Mouse (Mus musculus) liver, embryonic 14.5 days (tissue): ENCODE data around the gene D430041D05Rik. TPM values are rescaled to one million over a fixed set of nuclear protein-coding genes. Genes with fewer than 3 reads are reported as not detected.

Experiments used
- ATAC-seq: fragments of 200-750 bp; cut with Nextera tagmentation; 2 replicates; pipeline ENCODE4 v1.8.0; 2017; ENCODE audit warnings: moderate number of reproducible peaks, mild to moderate bottlenecking, moderate library complexity; ENCODE audit not compliant: insufficient read depth
- DNase-seq, 3 experiments: peaks; one replicate each; pipeline ENCODE4 v3.0.0-alpha.2; 2012 to 2013; ENCODE audit warnings: low read depth in 3 of 3, low spot score in 3 of 3
- H3K27ac ChIP-seq: fragments of 300-500 bp; sonication (generic); 2 replicates; pipeline ENCODE4 v1.5.1; 2014; ENCODE audit warnings: moderate library complexity, mild to moderate bottlenecking, control low read depth, inconsistent platforms
- H3K27me3 ChIP-seq: fragments of 300-500 bp; sonication (generic); 2 replicates; pipeline ENCODE4 v1.6.1; 2014; ENCODE audit warnings: mild to moderate bottlenecking, low read length, moderate library complexity; ENCODE audit not compliant: control insufficient read depth, insufficient read depth
- H3K36me3 ChIP-seq: fragments of 300-500 bp; sonication (generic); replicated peaks from 2 replicates; pipeline ENCODE4 v1.6.1; 2014; ENCODE audit warnings: low read depth; ENCODE audit not compliant: control insufficient read depth, insufficient read depth
- H3K4me1 ChIP-seq, 2 experiments: fragments of 200-500 bp in 1 of 2; fragments of 300-500 bp in 1 of 2; sonication (generic) in 1 of 2; replicated peaks; 2 replicates each; pipeline ENCODE4 v1.6.1; 2012 to 2014; ENCODE audit warnings: antibody characterized with exemption in 1 of 2, inconsistent platforms in 1 of 2, low read length in 1 of 2; ENCODE audit not compliant: control insufficient read depth in 2 of 2, insufficient read depth in 2 of 2
- H3K4me2 ChIP-seq: fragments of 300-500 bp; sonication (generic); 2 replicates; pipeline ENCODE4 v1.6.1; 2014; ENCODE audit warnings: low read depth, mild to moderate bottlenecking, control low read depth, moderate library complexity
- H3K4me3 ChIP-seq, 2 experiments: fragments of 200-500 bp in 1 of 2; fragments of 300-500 bp in 1 of 2; sonication (generic) in 1 of 2; 2 replicates each; pipeline ENCODE4 v1.5.1; 2012 to 2014; ENCODE audit warnings: low read depth in 2 of 2, low read length in 2 of 2, mild to moderate bottlenecking in 2 of 2, control low read depth in 1 of 2, inconsistent platforms in 1 of 2, moderate library complexity in 1 of 2; ENCODE audit not compliant: insufficient read depth in 1 of 2
- H3K9ac ChIP-seq: fragments of 300-500 bp; sonication (generic); replicated peaks from 2 replicates; pipeline ENCODE4 v1.6.1; 2014; ENCODE audit warnings: mild to moderate bottlenecking, control low read depth, moderate library complexity
- H3K9me3 ChIP-seq: fragments of 300-500 bp; sonication (generic); 2 replicates; pipeline ENCODE4 v1.6.1; 2016; ENCODE audit warnings: low read length, mixed read lengths; ENCODE audit not compliant: control insufficient read depth
- CTCF ChIP-seq: IDR thresholded peaks from 2 replicates; pipeline ENCODE4 v1.5.1; 2016; ENCODE audit warnings: antibody characterized with exemption, low read depth, control low read depth
- EP300 ChIP-seq: IDR thresholded peaks from 2 replicates; pipeline ENCODE4 v1.6.1; 2016; ENCODE audit warnings: antibody characterized with exemption, low read depth
- WGBS: fragments of 180-500 bp; shearing (Covaris S2); extraction: QIAGEN DNeasy Blood & Tissue Kit; methylation state at CpG from one replicate; pipeline ENCODE4 v1.1.7; 2014; ENCODE audit not compliant: insufficient replicate concordance; 5-methylcytosine and 5-hydroxymethylcytosine counted together
- polyA plus RNA-seq, 2 experiments: library from polyadenylated mRNA; depleted of rRNA in 1 of 2; stranded (reverse) in 1 of 2; unstranded in 1 of 2; fragments of >200 nt; fragmentation: Nextera tagmentation in 1 of 2; extraction: Ambion mirVana in 1 of 2; gene quantifications; 2 replicates each; pipeline versions ENCODE4 v1.2.1 to v1.2.3; 2012 to 2014

Gene D430041D05Rik
- polyA plus RNA-seq, 2 experiments = under 0.01 TPM; not detected in 1

GRCm38 (mm10) chr2:104323773-104324172, 87.0 kb downstream of the D430041D05Rik start:
- no peak overlapping the region for H3K27ac ChIP-seq
- WGBS = 40% methylated on average over 6 of the region's 6 CpGs
- no peaks in the 10 kb centered on the region for H3K36me3 ChIP-seq
- no peaks in the 10 kb centered on the region for H3K4me1 ChIP-seq
- H3K4me3 ChIP-seq = no peak overlapping the region
- ATAC-seq (no peak), DNase-seq (no peak)
- no peak overlapping the region for H3K4me2 ChIP-seq
- H3K9me3 ChIP-seq = no peaks in the 10 kb centered on the region
- no peak for TF ChIP-seq CTCF
- TF ChIP-seq EP300 = no peak
- H3K27me3 ChIP-seq = no peaks in the 10 kb centered on the region
- no peak overlapping the region for H3K9ac ChIP-seq

DNA sequence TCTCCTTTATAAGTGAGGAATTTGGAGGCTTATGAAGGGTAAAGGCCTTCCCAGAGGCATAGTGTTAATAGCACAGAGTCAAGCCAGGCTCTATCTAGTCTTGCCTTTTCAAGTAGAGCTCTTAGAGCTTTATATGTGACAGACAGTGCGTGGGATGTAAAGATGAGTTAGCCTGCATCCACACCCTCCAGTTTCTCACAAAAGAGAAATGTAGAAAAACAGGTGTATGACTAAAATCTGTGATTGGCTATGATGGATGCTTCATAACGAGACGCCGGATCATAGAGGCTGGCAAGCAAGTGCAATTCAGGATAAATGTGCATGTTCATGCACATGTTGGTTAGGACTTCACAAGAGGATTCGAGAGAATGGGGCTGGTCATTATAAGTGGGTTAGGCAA, 87.5 kb downstream of the D430041D05Rik start:
- no peaks in the 10 kb centered on the region for H3K36me3 ChIP-seq
- DNase-seq (no peak), ATAC-seq (no peak)
- no peak overlapping the region for H3K9ac ChIP-seq
- no peak overlapping the region for H3K4me2 ChIP-seq
- no peak overlapping the region for H3K4me3 ChIP-seq
- WGBS = 69% methylated on average over 5 of the region's 5 CpGs
- TF ChIP-seq EP300 = no peak
- TF ChIP-seq CTCF = no peak
- H3K27ac ChIP-seq = no peak overlapping the region
- H3K4me1 ChIP-seq = no peaks in the 10 kb centered on the region
- H3K27me3 ChIP-seq = no peaks in the 10 kb centered on the region
- H3K9me3 ChIP-seq = no peaks in the 10 kb centered on the region

GRCm38 (mm10) chr2:104320061-104320624, 90.7 kb downstream of the D430041D05Rik start:
- H3K9ac ChIP-seq = no peak overlapping the region
- DNase-seq (no peak), ATAC-seq (no peak)
- no peak overlapping the region for H3K4me3 ChIP-seq
- no peak for TF ChIP-seq CTCF
- no peak for TF ChIP-seq EP300
- H3K27me3 ChIP-seq = no peaks in the 10 kb centered on the region
- H3K27ac ChIP-seq = no peak overlapping the region
- no peaks in the 10 kb centered on the region for H3K36me3 ChIP-seq
- H3K4me2 ChIP-seq = no peak overlapping the region
- H3K4me1 ChIP-seq = no peaks in the 10 kb centered on the region
- WGBS = 73% methylated on average over 13 of the region's 13 CpGs
- H3K9me3 ChIP-seq = no peaks in the 10 kb centered on the region

DNA sequence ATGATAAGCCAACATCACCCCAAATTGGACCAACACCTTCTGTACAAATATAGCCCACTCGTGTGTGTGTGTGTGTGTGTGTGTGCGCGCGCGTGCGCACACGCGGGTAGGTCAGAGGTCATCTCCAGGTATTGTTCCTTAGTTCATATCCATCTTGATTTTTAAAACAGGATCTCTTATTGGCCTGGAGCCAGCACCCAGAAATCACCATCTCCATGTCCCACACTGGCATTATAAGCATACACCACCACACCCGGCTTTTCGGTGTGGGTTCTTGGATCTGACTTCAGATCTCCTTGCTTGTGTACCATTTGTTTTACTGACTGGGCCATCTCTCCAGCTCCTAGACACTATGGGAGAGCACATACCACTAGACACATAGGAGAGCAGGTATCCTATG, 91.4 kb downstream of the D430041D05Rik start:
- H3K9ac ChIP-seq = no peak overlapping the region
- no peaks in the 10 kb centered on the region for H3K27me3 ChIP-seq
- DNase-seq (no peak), ATAC-seq (no peak)
- H3K4me2 ChIP-seq = no peak overlapping the region
- no peaks in the 10 kb centered on the region for H3K9me3 ChIP-seq
- no peaks in the 10 kb centered on the region for H3K36me3 ChIP-seq
- TF ChIP-seq CTCF = no peak
- TF ChIP-seq EP300 = no peak
- no peak overlapping the region for H3K27ac ChIP-seq
- 87% methylated on average over 10 of the region's 10 CpGs for WGBS
- H3K4me1 ChIP-seq = no peaks in the 10 kb centered on the region
- no peak overlapping the region for H3K4me3 ChIP-seq

DNA sequence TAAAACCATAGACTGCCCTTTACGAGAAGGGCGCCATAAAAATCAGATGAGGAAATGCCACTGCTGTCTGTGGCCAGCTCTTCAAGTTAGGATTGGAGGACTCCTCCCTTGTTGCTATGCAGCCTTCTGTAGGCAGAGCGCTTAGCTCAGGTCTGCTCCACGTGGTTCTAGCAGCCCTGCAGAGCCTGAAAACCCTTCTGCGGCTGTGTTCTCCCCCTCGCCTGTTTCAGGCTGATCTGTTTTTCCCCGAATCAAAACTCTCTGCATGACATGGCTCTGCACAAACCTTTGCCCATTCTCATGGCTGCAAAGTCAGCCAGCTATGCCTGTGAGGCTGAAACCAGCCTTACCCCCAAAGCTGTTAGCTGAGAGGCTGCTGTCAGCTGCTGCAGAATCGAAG, 91.9 kb downstream of the D430041D05Rik start:
- Histone ChIP-seq H3K4me1 (no peaks in the 10 kb centered on the region), H3K27me3 (no peaks in the 10 kb centered on the region), H3K9ac (no peak overlapping the region), H3K9me3 (no peaks in the 10 kb centered on the region), H3K4me3 (no peak overlapping the region), H3K27ac (no peak overlapping the region), H3K4me2 (no peak overlapping the region), H3K36me3 (no peaks in the 10 kb centered on the region)
- ATAC-seq (no peak), DNase-seq (no peak)
- TF ChIP-seq EP300 = no peak
- no peak for TF ChIP-seq CTCF
- 39% methylated on average over 8 of the region's 8 CpGs for WGBS
